Mouse (Mus musculus): ENCODE results near the gene Gm20388. TPM values are rescaled to one million over a fixed set of nuclear protein-coding genes. Genes with fewer than 3 reads are reported as not detected.
A peak's percentile ranks its signal among the peaks of the same experiment; 100 is the strongest.
"Not testable (repeated sequence)": the region's sequence is repeated elsewhere in the genome, so short reads cannot be mapped to it uniquely, and the experiment has no call there.

Gm20388 gene
- polyA plus RNA-seq, 1 experiment: 49.7 TPM

DNA sequence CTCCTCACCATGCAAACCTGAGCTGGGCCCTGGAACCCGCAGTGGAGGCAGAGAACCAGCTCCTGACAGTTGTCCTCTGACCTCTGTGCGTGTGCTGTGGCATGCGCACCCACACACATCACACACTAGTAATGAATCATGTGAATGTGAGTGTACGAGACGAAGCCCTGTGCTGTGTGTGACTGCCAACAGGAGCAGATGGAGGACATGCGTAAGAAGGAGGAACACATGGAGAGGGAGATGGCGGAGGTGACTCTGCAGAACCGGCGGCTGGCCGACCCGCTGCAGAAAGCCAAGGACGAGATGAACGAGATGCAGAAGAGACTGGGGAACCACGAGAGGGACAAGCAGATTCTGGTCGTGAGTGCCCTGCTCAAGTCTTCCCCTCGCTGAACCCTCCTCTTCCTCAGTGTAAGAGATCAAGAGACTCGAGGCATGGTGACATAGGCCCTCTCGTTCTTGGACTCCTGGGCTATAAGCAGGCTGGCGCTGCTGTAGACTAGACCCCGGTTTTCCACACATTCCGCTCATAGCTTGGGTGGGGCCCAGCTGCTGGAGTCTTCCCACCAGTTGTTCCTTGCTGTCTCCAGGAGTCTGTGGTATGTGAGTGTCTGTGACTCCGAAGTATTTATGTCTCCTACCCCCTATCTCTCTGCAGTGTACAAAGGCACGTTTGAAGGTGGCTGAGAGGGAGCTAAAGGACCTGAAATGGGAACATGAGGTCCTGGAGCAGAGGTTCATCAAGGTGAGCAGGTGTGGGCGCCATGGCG lies 3617.3 kb downstream of the Gm20388 start:
- no peak for TF ChIP-seq CTCF (conservative IDR thresholded peaks at IDR 0.05; ENCODE audit: insufficient read depth, insufficient read length, low read depth, low read length)
- TF ChIP-seq POLR2A (IDR thresholded peaks at IDR 0.05; ENCODE audit: low read depth, low read length): no peak
- H3K4me3 ChIP-seq (ENCODE audit: insufficient read depth, low read depth, low read length): no peak overlapping the region
- H3K4me1 ChIP-seq (ENCODE audit: control insufficient read depth, insufficient read depth, low read length): no peaks in the 10 kb centered on the region
- 92% methylated on average over 25 of the region's 25 CpGs for WGBS
- peaks cover 10% of the 10 kb centered on the region for H3K36me3 ChIP-seq (ENCODE audit: control insufficient read depth, insufficient read depth, low read length)
- no peak overlapping the region for H3K27ac ChIP-seq (ENCODE audit: insufficient read depth, low read depth, low read length)
- no peaks in the 10 kb centered on the region for H3K27me3 ChIP-seq (replicated peaks; ENCODE audit: control insufficient read depth, insufficient read depth, low read length)
- no peak for DNase-seq

DNA sequence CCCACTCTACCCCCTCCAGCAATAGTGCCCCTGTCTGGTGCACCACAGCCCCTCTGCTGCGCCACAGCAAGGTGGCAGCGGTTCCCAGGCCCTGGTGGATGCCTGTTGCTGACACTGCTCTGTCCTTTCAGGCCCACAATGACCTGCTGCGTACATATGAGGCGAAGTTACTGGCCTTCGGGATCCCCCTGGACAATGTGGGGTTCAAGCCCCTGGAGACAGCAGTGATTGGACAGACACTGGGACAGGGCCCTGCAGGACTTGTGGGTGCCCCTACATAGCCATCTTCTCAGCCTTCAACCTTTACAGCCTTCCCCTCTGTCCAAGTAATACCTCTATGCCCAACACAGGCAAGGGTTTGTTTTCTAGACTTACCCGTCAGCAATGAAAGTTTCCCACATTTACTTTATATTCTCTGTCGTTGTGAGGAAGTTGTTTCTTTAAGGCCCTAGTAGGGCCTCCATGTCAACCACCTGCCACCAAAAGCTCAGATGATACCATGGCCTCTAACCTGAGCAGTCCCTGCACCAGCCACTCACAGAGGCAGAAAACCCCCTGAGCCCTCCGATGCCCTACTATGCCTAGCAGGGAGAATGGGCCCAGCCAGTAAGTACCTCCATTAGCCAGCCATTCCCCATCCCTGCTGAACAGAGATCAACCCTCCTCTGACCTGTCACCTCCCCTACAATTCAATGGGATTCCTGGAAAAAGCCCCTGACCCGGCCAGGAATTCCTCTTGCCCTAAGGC lies 3625.8 kb downstream of the Gm20388 start:
- no peak for TF ChIP-seq POLR2A (IDR thresholded peaks at IDR 0.05; ENCODE audit: low read depth, low read length)
- TF ChIP-seq CTCF (conservative IDR thresholded peaks at IDR 0.05; ENCODE audit: insufficient read depth, insufficient read length, low read depth, low read length): no peak
- Histone ChIP-seq H3K27me3 (replicated peaks; ENCODE audit: control insufficient read depth, insufficient read depth, low read length) (no peaks in the 10 kb centered on the region), H3K4me3 (ENCODE audit: insufficient read depth, low read depth, low read length) (no peak overlapping the region), H3K36me3 (ENCODE audit: control insufficient read depth, insufficient read depth, low read length) (no peaks in the 10 kb centered on the region; the same call in none of the 2 replicates), H3K4me1 (ENCODE audit: control insufficient read depth, insufficient read depth, low read length) (no peaks in the 10 kb centered on the region), H3K27ac (ENCODE audit: insufficient read depth, low read depth, low read length) (no peak overlapping the region)
- 92% methylated on average over 9 of the region's 9 CpGs for whole genome bisulfite sequencing
- no peak for DNase-seq

DNA sequence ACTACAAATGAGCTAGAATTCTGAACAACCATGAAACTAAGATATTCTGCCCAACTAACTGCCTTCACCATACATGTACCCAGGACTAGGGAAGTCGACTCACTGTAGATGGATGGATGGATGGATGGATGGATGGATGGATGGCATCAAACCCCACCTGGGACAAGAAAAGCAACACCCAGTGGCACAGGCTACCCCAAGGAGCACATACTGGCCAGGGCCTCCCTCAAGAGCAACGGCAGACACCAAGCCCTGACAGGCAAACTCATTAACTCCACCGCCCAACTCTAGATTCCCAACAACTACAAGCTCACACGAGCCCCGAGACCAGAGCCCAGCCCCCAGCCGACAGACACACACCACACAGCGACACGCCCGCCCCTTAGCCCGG lies 3626.3 kb downstream of the Gm20388 start:
- Histone ChIP-seq H3K36me3 (ENCODE audit: control insufficient read depth, insufficient read depth, low read length) (no peaks in the 10 kb centered on the region; the same call in none of the 2 replicates), H3K4me3 (ENCODE audit: insufficient read depth, low read depth, low read length) (no peak overlapping the region), H3K4me1 (ENCODE audit: control insufficient read depth, insufficient read depth, low read length) (no peaks in the 10 kb centered on the region), H3K27me3 (replicated peaks; ENCODE audit: control insufficient read depth, insufficient read depth, low read length) (no peaks in the 10 kb centered on the region), H3K27ac (ENCODE audit: insufficient read depth, low read depth, low read length) (no peak overlapping the region)
- 69% methylated on average over 10 of the region's 10 CpGs for WGBS
- DNase-seq: no peak
- TF ChIP-seq CTCF (conservative IDR thresholded peaks at IDR 0.05; ENCODE audit: insufficient read depth, insufficient read length, low read depth, low read length): no peak
- no peak for TF ChIP-seq POLR2A (IDR thresholded peaks at IDR 0.05; ENCODE audit: low read depth, low read length)

DNA sequence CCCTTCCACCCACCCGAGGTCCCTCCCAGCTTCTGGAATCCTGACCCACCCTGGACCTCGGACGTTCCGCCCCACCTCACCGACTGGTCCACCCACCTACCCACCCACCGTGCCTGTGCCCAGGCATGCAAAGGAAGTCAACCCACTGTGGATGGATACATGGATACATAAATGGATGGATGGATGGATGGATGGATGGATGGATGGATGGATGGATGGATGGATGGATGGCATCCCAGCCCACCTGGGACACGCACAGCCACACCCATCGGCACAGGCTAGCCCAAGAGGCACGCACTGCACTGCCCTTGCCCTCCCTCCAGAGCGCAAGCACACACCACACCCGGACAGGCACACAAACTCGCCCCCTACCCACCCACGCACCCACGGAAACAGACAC lies 3627.0 kb downstream of the Gm20388 start:
- WGBS: 53% methylated on average over 8 of the region's 14 CpGs
- not testable (repeated sequence) for H3K4me3 ChIP-seq (ENCODE audit: insufficient read depth, low read depth, low read length); H3K36me3 ChIP-seq (ENCODE audit: control insufficient read depth, insufficient read depth, low read length); H3K4me1 ChIP-seq (ENCODE audit: control insufficient read depth, insufficient read depth, low read length); H3K27me3 ChIP-seq (replicated peaks; ENCODE audit: control insufficient read depth, insufficient read depth, low read length); H3K27ac ChIP-seq (ENCODE audit: insufficient read depth, low read depth, low read length)
- peak; percentile 32 for DNase-seq

DNA sequence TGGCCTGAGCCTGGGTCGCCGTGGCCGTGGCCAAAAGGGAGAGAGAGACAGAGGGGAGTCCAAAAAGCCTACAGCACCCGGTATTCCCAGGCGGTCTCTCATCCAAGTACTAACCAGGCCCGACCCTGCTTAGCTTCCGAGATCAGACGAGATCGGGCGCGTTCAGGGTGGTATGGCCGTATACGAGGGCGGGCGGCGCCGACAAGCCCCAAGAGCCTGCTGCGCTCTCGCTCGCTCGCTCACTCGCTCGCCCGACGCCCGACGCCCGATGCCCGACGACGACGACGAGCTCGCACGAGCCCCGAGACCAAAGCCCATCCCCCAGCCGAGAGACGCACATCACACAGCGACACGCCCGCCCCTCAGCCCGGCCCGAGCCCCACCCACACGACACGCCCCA lies 3653.6 kb downstream of the Gm20388 start:
- not testable (repeated sequence) for H3K36me3 ChIP-seq (ENCODE audit: control insufficient read depth, insufficient read depth, low read length); DNase-seq; H3K27ac ChIP-seq (ENCODE audit: insufficient read depth, low read depth, low read length); H3K4me1 ChIP-seq (ENCODE audit: control insufficient read depth, insufficient read depth, low read length); H3K4me3 ChIP-seq (ENCODE audit: insufficient read depth, low read depth, low read length); H3K27me3 ChIP-seq (replicated peaks; ENCODE audit: control insufficient read depth, insufficient read depth, low read length)
- no CpG with 5 or more reads among the region's 45 CpGs for WGBS

DNA sequence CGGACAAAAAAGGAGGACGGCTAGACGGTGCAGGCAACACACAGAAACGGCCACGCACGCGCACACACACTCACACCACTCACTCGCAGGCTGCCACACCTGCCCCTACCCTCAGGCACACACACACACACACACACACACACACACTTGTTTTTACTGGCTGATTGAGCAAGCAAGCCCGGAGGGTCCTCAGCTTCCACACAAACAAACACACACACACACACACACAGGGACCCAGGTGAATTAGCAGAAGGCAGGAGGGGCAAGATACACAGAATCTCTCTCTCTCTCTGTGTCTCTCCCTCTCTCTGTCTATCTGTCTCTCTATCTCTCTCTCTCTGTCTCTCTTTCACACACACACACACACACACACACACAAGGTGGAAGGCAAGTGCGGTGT lies 3664.7 kb downstream of the Gm20388 start:
- not testable (repeated sequence) for H3K36me3 ChIP-seq (ENCODE audit: control insufficient read depth, insufficient read depth, low read length); H3K4me3 ChIP-seq (ENCODE audit: insufficient read depth, low read depth, low read length); H3K27ac ChIP-seq (ENCODE audit: insufficient read depth, low read depth, low read length); H3K4me1 ChIP-seq (ENCODE audit: control insufficient read depth, insufficient read depth, low read length); DNase-seq; H3K27me3 ChIP-seq (replicated peaks; ENCODE audit: control insufficient read depth, insufficient read depth, low read length)
- 49% methylated on average over 3 of the region's 10 CpGs for WGBS

DNA sequence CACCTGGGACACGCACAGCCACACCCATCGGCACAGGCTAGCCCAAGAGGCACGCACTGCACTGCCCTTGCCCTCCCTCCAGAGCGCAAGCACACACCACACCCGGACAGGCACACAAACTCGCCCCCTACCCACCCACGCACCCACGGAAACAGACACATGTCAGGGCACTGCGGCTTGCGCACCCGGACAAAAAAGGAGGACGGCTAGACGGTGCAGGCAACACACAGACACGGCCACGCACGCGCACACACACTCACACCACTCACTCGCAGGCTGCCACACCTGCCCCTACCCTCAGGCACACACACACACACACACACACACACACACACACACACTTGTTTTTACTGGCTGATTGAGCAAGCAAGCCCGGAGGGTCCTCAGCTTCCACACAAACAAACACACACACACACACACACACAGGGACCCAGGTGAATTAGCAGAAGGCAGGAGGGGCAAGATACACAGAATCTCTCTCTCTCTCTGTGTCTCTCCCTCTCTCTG lies 3690.1 kb downstream of the Gm20388 start:
- H3K27ac ChIP-seq (ENCODE audit: insufficient read depth, low read depth, low read length); H3K27me3 ChIP-seq (replicated peaks; ENCODE audit: control insufficient read depth, insufficient read depth, low read length); H3K4me3 ChIP-seq (ENCODE audit: insufficient read depth, low read depth, low read length); H3K4me1 ChIP-seq (ENCODE audit: control insufficient read depth, insufficient read depth, low read length); H3K36me3 ChIP-seq (ENCODE audit: control insufficient read depth, insufficient read depth, low read length): not testable (repeated sequence)
- 62% methylated on average over 17 of the region's 19 CpGs for WGBS
- DNase-seq: peak; percentile 1

DNA sequence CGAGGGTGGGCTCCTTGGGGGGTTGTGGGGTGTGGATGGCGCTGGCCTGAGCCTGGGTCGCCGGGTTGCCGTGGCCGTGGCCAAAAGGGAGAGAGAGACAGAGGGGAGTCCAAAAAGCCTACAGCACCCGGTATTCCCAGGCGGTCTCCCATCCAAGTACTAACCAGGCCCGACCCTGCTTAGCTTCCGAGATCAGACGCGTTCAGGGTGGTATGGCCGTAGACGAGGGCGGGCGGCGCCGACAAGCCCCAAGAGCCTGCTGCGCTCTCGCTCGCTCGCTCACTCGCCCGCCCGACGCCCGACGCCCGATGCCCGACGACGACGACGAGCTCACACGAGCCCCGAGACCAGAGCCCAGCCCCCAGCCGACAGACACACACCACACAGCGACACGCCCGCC lies 3690.8 kb downstream of the Gm20388 start:
- H3K4me3 ChIP-seq (ENCODE audit: insufficient read depth, low read depth, low read length); H3K27me3 ChIP-seq (replicated peaks; ENCODE audit: control insufficient read depth, insufficient read depth, low read length); DNase-seq; H3K36me3 ChIP-seq (ENCODE audit: control insufficient read depth, insufficient read depth, low read length); H3K4me1 ChIP-seq (ENCODE audit: control insufficient read depth, insufficient read depth, low read length); H3K27ac ChIP-seq (ENCODE audit: insufficient read depth, low read depth, low read length): not testable (repeated sequence)
- WGBS: no CpG with 5 or more reads among the region's 40 CpGs

DNA sequence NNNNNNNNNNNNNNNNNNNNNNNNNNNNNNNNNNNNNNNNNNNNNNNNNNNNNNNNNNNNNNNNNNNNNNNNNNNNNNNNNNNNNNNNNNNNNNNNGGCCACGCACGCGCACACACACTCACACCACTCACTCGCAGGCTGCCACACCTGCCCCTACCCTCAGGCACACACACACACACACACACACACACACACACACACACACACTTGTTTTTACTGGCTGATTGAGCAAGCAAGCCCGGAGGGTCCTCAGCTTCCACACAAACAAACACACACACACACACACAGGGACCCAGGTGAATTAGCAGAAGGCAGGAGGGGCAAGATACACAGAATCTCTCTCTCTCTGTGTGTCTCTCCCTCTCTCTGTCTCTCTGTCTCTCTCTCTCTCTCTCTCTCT lies 3702.0 kb downstream of the Gm20388 start:
- peak; percentile 0 for DNase-seq
- not testable (repeated sequence) for H3K27ac ChIP-seq (ENCODE audit: insufficient read depth, low read depth, low read length); H3K36me3 ChIP-seq (ENCODE audit: control insufficient read depth, insufficient read depth, low read length); H3K4me3 ChIP-seq (ENCODE audit: insufficient read depth, low read depth, low read length); H3K27me3 ChIP-seq (replicated peaks; ENCODE audit: control insufficient read depth, insufficient read depth, low read length); H3K4me1 ChIP-seq (ENCODE audit: control insufficient read depth, insufficient read depth, low read length)
- 57% methylated on average over 3 of the region's 5 CpGs for WGBS

DNA sequence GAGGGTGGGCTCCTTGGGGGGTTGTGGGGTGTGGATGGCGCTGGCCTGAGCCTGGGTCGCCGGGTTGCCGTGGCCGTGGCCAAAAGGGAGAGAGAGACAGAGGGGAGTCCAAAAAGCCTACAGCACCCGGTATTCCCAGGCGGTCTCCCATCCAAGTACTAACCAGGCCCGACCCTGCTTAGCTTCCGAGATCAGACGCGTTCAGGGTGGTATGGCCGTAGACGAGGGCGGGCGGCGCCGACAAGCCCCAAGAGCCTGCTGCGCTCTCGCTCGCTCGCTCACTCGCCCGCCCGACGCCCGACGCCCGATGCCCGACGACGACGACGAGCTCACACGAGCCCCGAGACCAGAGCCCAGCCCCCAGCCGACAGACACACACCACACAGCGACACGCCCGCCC lies 3712.9 kb downstream of the Gm20388 start:
- H3K4me3 ChIP-seq (ENCODE audit: insufficient read depth, low read depth, low read length); H3K36me3 ChIP-seq (ENCODE audit: control insufficient read depth, insufficient read depth, low read length); DNase-seq; H3K4me1 ChIP-seq (ENCODE audit: control insufficient read depth, insufficient read depth, low read length); H3K27ac ChIP-seq (ENCODE audit: insufficient read depth, low read depth, low read length); H3K27me3 ChIP-seq (replicated peaks; ENCODE audit: control insufficient read depth, insufficient read depth, low read length): not testable (repeated sequence)
- WGBS: no CpG with 5 or more reads among the region's 39 CpGs

Measured in kidney, adult 2 months (tissue).